Mouse (Mus musculus) embryonic facial prominence, embryonic 13.5 days (tissue): ENCODE measurements around the gene Eef1akmt2. TPM values are rescaled to one million over a fixed set of nuclear protein-coding genes. Genes with fewer than 3 reads are reported as not detected.

Source experiments
- ATAC-seq: fragments of 200-750 bp; cut with Nextera tagmentation; 2 replicates; pipeline ENCODE4 v1.8.0; 2017; ENCODE audit warnings: low read depth; ENCODE audit not compliant: insufficient number of reproducible peaks, insufficient read depth, low FRiP score, low TSS enrichment
- H3K27ac ChIP-seq: fragments of 300-500 bp; sonication (generic); 2 replicates; pipeline ENCODE4 v1.5.1; 2015; ENCODE audit warnings: moderate library complexity, mild to moderate bottlenecking, inconsistent platforms
- H3K27me3 ChIP-seq: fragments of 300-500 bp; sonication (generic); 2 replicates; pipeline ENCODE4 v1.6.1; 2015; ENCODE audit warnings: mild to moderate bottlenecking, inconsistent platforms
- H3K36me3 ChIP-seq: fragments of 300-500 bp; sonication (generic); 2 replicates; pipeline ENCODE4 v1.6.1; 2015; ENCODE audit warnings: mild to moderate bottlenecking, inconsistent platforms
- H3K4me1 ChIP-seq: fragments of 300-500 bp; sonication (generic); 2 replicates; pipeline ENCODE4 v1.6.1; 2015; ENCODE audit warnings: inconsistent platforms
- H3K4me2 ChIP-seq: fragments of 300-500 bp; sonication (generic); 2 replicates; pipeline ENCODE4 v1.6.1; 2015; ENCODE audit warnings: moderate library complexity, mild to moderate bottlenecking, inconsistent platforms
- H3K4me3 ChIP-seq: fragments of 300-500 bp; sonication (generic); 2 replicates; pipeline ENCODE4 v1.5.1; 2015; ENCODE audit warnings: mild to moderate bottlenecking, inconsistent platforms
- H3K9ac ChIP-seq: fragments of 300-500 bp; sonication (generic); 2 replicates; pipeline ENCODE4 v1.6.1; 2015; ENCODE audit warnings: mild to moderate bottlenecking, inconsistent platforms
- H3K9me3 ChIP-seq: fragments of 300-500 bp; sonication (generic); 2 replicates; pipeline ENCODE4 v1.6.1; 2016; ENCODE audit warnings: inconsistent platforms
- WGBS: fragments of 180-500 bp; shearing (Covaris S2); methylation state at CpG from one replicate; pipeline ENCODE4 v1.1.7; 2015; ENCODE audit warnings: mixed read lengths; 5-methylcytosine and 5-hydroxymethylcytosine counted together
- polyA plus RNA-seq: library from polyadenylated mRNA; unstranded; fragments of >200 nt; fragmentation: Nextera tagmentation; extraction: Ambion mirVana; gene quantifications from 2 replicates; pipeline ENCODE4 v1.2.1, GENCODE M21; 2015

Eef1akmt2 gene
- 80.0 and 80.1 TPM in 2 replicates for polyA plus RNA-seq

DNA sequence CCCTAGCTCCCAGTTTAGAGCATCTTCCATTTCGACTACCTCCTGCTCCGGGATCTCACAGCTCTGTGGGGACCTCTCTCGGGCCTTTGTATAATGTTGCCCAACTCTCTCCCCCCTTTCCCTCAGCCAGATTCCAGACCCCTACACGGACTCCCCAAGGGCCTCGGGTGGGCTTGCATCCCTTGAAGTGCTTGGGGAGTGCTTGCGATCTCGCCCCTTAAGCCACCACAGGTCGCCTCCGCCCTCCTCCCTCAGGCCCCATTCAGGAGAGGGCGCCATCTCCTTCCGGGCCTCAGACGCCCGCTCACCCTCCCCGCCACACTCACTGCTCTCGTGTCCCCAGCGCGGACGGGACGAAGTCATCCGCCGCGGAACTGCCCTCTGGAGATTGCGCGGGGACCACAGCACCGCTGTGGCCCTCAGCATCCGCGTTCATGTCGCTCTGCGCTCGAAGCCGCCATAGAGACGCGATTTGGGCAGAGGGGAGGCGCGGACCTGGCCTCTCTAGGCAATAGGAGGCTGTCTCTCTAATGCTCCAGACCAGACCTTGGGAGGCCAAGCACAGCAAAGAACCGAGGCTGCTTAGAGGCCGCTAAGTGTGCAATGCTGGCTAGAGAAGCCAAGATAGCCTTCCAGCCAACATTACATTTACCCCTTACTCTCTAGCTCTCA, at the start of gene Eef1akmt2:
TSS of gene Eef1akmt2 (minus strand) at position 501 of the 672 bp plus-strand sequence.
- H3K9me3 ChIP-seq: no peaks in the 10 kb centered on the region
- H3K27ac ChIP-seq: peak within 1 kb of the TSS; percentile 97
- peak within 1 kb of the TSS; percentile 96 for H3K9ac ChIP-seq
- H3K4me3 ChIP-seq: peak within 1 kb of the TSS; percentile 83
- peak within 1 kb of the TSS; percentile 67 for H3K4me2 ChIP-seq
- ATAC-seq: peak; percentile 90
- peaks cover 11% of the 10 kb centered on the region for H3K4me1 ChIP-seq
- peaks cover 32% of the 10 kb centered on the region for H3K36me3 ChIP-seq
- under 1% methylated on average over 37 of the region's 37 CpGs for WGBS
- H3K27me3 ChIP-seq: no peaks in the 10 kb centered on the region

DNA sequence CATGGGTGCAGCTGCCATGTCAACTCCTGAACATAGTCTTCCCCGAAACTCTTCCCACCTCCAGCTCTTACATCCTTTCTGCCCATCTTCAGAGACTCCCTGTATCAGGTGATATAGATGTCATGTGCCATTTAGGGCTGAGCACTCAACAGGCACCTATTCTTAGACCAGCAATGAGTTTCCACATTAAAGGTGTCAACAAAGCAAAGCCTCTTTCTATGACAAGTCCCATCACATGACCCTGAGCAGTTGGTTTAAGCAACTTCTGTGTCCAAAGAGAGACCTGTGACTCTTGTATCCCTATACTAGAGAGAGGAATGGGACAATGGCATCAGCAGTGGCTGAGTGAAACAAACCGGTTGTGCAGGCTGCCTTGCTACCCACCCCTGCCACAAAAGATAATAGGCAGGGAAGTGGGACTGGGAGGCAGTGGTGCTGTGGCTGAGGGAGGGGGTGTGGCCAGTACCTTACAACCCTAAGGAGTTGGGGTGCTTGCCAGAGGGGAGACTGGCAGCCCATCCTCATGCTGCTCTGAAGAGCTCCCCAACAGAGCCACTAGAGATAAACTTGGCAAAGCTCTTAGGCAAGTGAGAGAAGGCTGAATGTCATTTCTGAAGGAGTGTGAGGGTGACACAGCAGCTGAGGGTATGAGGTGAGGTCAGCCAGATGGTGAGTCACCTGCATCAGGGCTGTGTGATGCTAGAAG, 48.5 kb upstream of the Eef1akmt2 start:
- ATAC-seq: 0 out of 2 replicates have a peak, but pooled peaks have one; percentile 20
- Histone ChIP-seq H3K36me3 (no peaks in the 10 kb centered on the region), H3K9me3 (0 out of 2 replicates have a peak, but pooled peaks cover 4% of the 10 kb centered on the region), H3K9ac (no peak overlapping the region), H3K4me2 (no peak overlapping the region), H3K4me1 (no peaks in the 10 kb centered on the region), H3K27ac (no peak overlapping the region), H3K4me3 (no peak overlapping the region), H3K27me3 (no peaks in the 10 kb centered on the region)
- 51% methylated on average over 2 of the region's 2 CpGs for WGBS

DNA sequence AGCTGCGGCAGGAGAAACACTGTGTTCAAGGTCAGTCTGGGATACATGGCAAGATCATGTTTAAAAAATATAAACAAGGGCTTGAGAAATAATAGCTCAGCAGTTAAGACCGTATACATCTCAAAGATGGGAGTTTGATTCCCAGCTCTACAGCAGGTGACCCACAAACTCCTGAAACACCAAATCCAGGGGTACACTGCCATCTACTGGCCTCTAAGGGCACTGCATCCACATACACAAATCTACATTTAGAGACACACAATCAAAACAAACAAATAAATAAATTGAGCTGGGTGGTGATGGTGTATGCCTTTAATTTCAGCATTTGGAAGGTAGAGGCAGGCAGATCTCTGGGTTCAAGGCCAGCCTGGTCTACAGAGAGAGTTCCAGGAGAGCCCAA, 45.8 kb upstream of the Eef1akmt2 start:
- Histone ChIP-seq H3K4me3 (no peak overlapping the region), H3K4me1 (no peaks in the 10 kb centered on the region), H3K27ac (no peak overlapping the region), H3K27me3 (no peaks in the 10 kb centered on the region), H3K9me3 (0 out of 2 replicates have a peak, but pooled peaks cover 4% of the 10 kb centered on the region), H3K9ac (no peak overlapping the region), H3K36me3 (no peaks in the 10 kb centered on the region), H3K4me2 (no peak overlapping the region)
- WGBS: 85% methylated on average over 2 of the region's 2 CpGs
- no peak for ATAC-seq

DNA sequence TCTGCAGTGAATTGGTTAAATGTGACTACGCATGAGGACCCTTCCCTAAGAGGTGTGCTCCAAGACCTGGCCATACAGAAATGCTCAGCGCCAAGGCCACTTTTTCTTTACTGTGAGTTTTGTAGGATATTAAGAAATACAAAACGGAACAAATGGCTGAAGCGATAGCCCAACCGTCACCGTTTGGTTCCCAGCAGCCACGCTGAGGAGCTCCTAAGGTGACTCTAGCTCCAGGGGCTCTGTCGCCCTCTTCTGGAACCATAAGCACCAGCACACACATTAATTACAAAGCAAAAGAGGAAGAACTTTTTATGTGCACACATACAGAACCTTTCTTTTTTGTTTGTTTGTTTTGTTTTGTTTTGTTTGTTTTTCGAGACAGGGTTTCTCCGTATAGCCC, 44.8 kb upstream of the Eef1akmt2 start:
- H3K27ac ChIP-seq: no peak overlapping the region
- H3K27me3 ChIP-seq: no peaks in the 10 kb centered on the region
- H3K4me2 ChIP-seq: no peak overlapping the region
- H3K9ac ChIP-seq: no peak overlapping the region
- H3K9me3 ChIP-seq: 0 out of 2 replicates have a peak, but pooled peaks cover 4% of the 10 kb centered on the region
- H3K4me3 ChIP-seq: no peak overlapping the region
- H3K36me3 ChIP-seq: no peaks in the 10 kb centered on the region
- 81% methylated on average over 10 of the region's 10 CpGs for WGBS
- H3K4me1 ChIP-seq: no peaks in the 10 kb centered on the region
- ATAC-seq: no peak

DNA sequence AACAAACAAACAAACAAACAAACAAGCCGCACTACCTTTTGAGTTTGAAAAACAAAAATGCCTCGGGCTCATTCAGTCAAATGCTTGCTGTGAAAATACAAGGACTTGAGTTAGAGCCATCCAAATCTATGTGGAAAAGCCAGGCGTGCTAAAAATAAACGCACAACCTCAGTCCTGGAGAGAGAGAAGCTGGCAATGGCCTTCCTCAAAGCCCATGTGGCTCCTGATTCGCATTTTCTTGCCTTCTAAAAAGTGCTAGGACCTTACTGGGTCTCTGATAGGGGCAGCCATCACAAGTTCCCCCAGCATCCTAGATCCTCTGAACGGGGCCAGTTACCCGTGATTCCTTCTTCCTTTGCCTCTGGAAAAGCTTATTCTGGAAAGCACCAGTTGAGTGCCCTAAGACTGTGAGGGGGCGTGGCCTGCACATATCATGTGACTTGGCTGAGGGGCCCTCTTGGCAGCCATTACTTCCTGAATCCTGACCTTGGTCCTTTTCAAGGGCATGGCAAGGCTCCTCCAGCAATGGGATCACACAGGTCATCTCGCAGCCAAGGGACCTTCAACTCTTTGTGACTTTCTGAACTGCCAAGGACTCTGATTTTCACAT, 43.8 kb upstream of the Eef1akmt2 start:
- H3K36me3 ChIP-seq: no peaks in the 10 kb centered on the region
- WGBS: 83% methylated on average over 9 of the region's 9 CpGs
- H3K27me3 ChIP-seq: no peaks in the 10 kb centered on the region
- H3K9me3 ChIP-seq: 0 out of 2 replicates have a peak, but pooled peaks cover 4% of the 10 kb centered on the region
- no peak for ATAC-seq
- no peak overlapping the region for H3K4me2 ChIP-seq
- H3K4me3 ChIP-seq: no peak overlapping the region
- no peak overlapping the region for H3K9ac ChIP-seq
- no peak overlapping the region for H3K27ac ChIP-seq
- H3K4me1 ChIP-seq: no peaks in the 10 kb centered on the region

DNA sequence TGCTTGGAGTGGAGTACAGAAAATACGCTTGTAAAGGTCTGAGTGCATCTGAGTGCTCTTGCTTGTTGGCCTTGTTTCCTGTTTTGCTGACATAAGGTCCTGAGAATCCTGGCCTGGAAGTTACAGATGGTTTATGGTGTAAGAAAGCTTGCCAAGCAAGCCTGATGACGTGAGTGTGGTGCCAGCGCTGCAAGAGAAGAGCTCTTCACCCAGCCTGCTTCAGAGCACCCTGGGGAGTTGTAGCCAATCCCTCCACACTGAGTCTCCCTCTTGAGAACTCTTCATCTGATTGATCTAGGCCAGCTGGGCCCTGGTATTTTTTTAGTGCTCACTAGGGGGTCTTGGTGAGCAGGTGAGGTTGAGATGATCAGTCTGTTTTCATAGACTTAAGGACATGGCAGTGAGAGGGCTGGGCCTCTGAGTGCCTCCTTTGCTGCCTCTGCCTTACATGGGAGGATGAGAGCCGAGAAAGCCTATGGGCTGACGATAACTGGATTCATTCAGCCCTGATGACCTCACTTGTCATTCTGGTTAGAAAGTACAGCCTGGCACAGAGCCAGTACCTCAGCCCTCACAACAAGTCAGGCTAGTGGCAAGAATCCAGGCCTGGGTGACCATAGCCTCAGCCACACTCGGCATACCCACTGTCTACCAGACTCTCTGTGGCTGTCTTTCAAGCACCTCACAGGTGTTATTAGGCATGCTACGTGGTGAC, 42.5 kb upstream of the Eef1akmt2 start:
- WGBS: 80% methylated on average over 7 of the region's 7 CpGs
- 0 out of 2 replicates have a peak, but pooled peaks cover 4% of the 10 kb centered on the region for H3K9me3 ChIP-seq
- H3K4me3 ChIP-seq: no peak overlapping the region
- no peak overlapping the region for H3K27ac ChIP-seq
- H3K36me3 ChIP-seq: no peaks in the 10 kb centered on the region
- no peak for ATAC-seq
- no peak overlapping the region for H3K9ac ChIP-seq
- H3K27me3 ChIP-seq: no peaks in the 10 kb centered on the region
- H3K4me2 ChIP-seq: no peak overlapping the region
- H3K4me1 ChIP-seq: no peaks in the 10 kb centered on the region

DNA sequence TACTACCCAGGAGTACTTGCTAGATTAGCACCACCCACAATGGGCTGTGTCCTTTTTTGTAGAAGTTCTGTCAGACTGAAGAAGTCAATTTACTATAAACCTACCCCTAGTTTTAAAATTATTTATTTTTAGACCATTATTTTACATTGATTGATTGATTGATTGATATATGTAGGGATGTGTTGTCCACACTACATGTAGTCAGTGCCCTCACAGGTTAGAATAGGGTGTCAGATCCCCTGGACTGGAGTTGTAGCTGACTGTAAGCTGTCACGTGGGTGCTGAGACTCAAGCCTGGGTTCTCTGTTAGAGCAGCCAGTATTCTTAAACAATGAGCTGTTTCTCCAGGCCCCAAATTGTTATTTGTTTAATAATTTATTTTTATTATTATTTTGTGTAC, 40.9 kb upstream of the Eef1akmt2 start:
- H3K4me1 ChIP-seq: no peaks in the 10 kb centered on the region
- no peak for ATAC-seq
- H3K4me3 ChIP-seq: no peak overlapping the region
- H3K4me2 ChIP-seq: no peak overlapping the region
- 0 out of 2 replicates have a peak, but pooled peaks cover 3% of the 10 kb centered on the region for H3K9me3 ChIP-seq
- no peaks in the 10 kb centered on the region for H3K36me3 ChIP-seq
- no peak overlapping the region for H3K9ac ChIP-seq
- 80% methylated on average over 1 of the region's 1 CpGs for WGBS
- H3K27me3 ChIP-seq: no peaks in the 10 kb centered on the region
- no peak overlapping the region for H3K27ac ChIP-seq

DNA sequence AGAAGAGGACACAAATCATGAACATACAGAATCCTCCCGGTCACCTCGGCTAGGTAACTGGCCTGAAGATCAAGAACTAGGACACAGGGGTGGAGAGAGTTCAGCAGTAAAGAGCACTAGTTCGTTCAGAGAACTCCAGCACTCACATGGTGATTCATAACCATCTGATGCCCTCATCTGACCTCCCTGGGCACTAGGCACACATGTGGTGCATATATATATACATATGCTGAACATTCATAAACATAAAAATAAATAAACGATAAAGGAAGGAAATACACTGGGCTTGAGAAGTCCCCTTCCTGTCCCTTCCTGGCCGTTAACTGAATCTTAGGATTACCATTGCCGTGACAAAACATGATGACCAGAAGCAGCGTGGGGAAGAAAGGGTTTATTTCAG, 40.3 kb upstream of the Eef1akmt2 start:
- Histone ChIP-seq H3K27ac (no peak overlapping the region), H3K4me3 (no peak overlapping the region), H3K4me2 (no peak overlapping the region), H3K4me1 (no peaks in the 10 kb centered on the region), H3K9me3 (no peaks in the 10 kb centered on the region), H3K36me3 (no peaks in the 10 kb centered on the region), H3K27me3 (no peaks in the 10 kb centered on the region), H3K9ac (no peak overlapping the region)
- ATAC-seq: no peak
- 77% methylated on average over 7 of the region's 7 CpGs for WGBS

DNA sequence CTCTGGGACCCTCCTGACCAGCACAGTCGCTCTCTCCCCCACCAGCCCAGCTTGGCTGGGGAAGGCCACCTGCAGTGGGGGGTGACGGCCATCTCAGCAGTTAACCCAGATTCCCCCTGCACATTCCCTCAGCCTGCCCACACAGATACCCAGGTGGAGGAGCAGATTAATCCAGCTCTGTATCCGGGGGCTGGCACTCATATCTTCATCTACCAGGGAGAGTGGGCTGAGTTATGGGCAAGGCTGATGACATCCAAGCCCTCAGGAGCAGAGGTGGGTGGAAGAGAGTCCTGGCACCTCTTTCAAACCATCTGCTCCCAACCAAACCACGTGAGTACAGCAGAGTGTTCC, 39.8 kb upstream of the Eef1akmt2 start:
- H3K27me3 ChIP-seq: no peaks in the 10 kb centered on the region
- H3K4me3 ChIP-seq: no peak overlapping the region
- no peak overlapping the region for H3K27ac ChIP-seq
- WGBS: 67% methylated on average over 4 of the region's 4 CpGs
- ATAC-seq: no peak
- H3K9me3 ChIP-seq: no peaks in the 10 kb centered on the region
- no peaks in the 10 kb centered on the region for H3K36me3 ChIP-seq
- no peak overlapping the region for H3K9ac ChIP-seq
- H3K4me2 ChIP-seq: no peak overlapping the region
- 0 out of 2 replicates have a peak, but pooled peaks cover 3% of the 10 kb centered on the region for H3K4me1 ChIP-seq

DNA sequence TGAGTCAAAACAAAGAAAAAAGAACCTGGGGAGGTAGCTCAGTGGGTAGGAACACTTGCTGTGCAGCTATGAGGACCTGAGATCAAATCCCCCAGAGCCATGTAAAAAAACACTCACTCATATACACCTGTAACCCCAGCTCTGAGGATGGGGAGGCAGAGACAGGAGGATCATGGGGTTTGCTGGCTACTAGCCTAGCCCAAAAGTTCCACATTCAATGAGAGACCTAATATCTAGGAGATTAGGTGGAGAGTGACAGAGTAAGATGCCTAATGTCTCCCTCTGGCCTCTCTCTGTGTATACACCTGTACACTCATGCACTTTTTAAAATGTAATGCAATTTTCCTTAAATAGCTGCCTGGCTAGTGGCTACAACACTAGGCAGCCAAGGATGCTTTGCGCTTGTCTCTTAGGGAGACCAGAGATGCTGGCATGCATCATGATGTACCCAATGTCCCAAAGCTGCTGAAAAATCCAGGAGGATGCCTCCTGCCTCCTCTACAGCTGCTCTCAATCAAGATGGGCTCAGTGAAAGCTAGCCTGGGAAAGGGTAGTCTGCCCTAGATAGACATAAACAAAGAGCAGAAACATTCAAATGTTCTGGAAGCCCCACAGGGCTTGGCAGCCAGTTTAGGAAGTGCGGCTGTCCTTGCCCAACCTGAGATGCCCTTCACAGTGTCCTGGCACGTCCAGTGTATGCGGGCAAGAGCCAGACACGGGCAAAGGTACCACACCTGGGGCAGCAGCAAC, 39.3 kb upstream of the Eef1akmt2 start:
- H3K27ac ChIP-seq: no peak overlapping the region
- H3K36me3 ChIP-seq: no peaks in the 10 kb centered on the region
- H3K4me2 ChIP-seq: no peak overlapping the region
- H3K9me3 ChIP-seq: no peaks in the 10 kb centered on the region
- H3K4me1 ChIP-seq: peaks cover 4% of the 10 kb centered on the region; the same call in 1 of the 2 replicates
- H3K4me3 ChIP-seq: no peak overlapping the region
- H3K27me3 ChIP-seq: no peaks in the 10 kb centered on the region
- 67% methylated on average over 5 of the region's 5 CpGs for WGBS
- ATAC-seq: no peak
- H3K9ac ChIP-seq: no peak overlapping the region

DNA sequence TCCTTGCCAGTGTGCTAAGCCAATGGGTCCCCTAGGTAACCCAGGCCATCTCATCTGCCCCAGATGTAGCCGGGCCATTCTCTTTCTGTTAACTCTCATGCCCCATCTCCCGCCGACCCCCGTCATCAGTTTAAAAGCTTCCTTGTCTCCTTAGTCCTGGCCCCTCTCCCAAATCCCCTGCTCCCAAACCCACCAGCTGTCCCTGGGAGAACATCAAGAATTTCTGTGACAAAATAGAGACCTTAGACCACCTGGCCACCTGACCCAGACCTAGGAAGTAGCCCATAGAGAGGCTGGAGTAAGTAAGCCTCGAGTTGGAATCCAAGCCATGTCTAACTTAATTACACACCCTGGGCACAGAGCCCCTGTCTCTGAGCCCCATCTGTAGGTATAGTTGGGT, 37.7 kb upstream of the Eef1akmt2 start:
- Histone ChIP-seq H3K27me3 (no peaks in the 10 kb centered on the region), H3K9ac (no peak overlapping the region), H3K9me3 (no peaks in the 10 kb centered on the region), H3K4me1 (peaks cover 4% of the 10 kb centered on the region; the same call in 1 of the 2 replicates), H3K4me3 (no peak overlapping the region), H3K4me2 (no peak overlapping the region), H3K27ac (no peak overlapping the region), H3K36me3 (peaks cover 5% of the 10 kb centered on the region; the same call in 1 of the 2 replicates)
- WGBS: 81% methylated on average over 5 of the region's 5 CpGs
- no peak for ATAC-seq
